Mouse (Mus musculus) fibroblast of lung, adult 2 months (primary cell): Measurements from ENCODE around the gene Klhl18.

Experiments
- DNase-seq: peaks from one replicate; pipeline ENCODE4 v3.0.0-alpha.2; 2011; ENCODE audit warnings: low read depth

The Klhl18 gene

DNA sequence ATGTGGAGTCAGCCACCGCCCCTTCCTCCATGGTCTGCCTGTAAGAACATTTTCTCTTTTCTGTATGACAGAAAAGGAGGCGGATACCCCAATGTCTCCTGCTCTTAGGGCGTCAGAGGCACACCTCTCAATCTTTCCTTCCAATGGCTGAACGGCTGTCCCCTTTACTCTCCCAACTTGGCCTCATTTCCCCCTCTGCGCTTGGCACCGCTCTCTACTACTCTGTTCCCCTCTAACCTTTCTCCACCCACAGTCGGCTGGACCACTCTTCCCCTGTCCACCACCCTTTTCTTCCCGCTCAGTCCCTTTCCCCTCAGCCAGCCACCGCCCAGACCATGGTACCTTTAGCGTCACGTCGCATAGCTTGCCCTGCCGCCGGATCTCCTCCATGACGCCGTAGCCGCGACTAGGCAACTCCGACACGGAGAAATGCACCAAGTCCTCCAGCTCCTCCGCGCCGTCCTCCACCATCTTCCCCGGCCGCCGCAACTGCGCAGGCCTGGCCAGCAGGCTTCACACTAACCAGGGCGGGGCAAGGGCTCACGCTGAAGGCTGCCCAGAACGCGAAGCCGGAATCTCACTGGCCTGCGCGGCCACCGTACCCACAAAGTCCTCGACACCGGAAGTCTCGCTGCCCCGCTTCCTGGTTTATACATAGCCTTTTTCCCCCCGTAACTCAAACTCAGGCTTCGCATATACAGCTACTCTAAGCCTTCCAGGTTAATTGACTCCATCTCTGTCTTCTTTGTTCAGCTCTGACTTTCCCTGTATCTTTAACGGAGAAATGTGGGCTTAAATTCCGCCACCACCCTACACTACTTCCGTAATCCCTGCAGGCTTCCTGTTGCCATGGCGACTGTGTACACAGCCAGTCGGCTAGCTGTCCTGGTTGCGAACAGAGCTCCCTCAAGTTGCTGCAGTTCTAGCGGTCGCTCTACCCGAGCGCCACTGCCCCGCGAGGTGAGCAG, at the start of gene Klhl18, which contains the start of gene Kif9:
Gene Klhl18, minus strand, starts transcription at position 571 of the 968 bp plus-strand sequence.
Gene Kif9, plus strand, starts transcription at position 835 of the 968 bp plus-strand sequence.
- peak; percentile 96 for DNase-seq

DNA sequence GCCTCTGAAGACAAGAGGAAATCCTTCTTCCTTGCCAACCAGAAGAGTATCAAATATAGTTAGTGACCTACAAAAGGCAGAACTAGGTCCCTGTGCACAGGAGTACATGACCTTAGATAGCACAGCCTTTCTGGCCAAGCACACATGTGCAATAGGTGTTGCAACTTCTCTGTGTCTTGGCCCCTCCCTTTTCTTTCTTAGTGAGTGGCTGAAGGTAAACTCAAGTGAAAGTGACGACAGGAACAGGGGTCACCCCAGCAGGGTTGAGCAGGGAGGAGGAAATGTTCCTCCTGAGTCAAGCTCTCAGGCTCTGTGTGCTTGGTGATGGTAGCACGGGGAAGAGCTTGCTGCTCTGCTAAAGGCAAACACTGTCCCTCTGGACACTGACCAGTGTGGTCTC, 49.2 kb upstream of the Klhl18 start:
- no peak for DNase-seq

DNA sequence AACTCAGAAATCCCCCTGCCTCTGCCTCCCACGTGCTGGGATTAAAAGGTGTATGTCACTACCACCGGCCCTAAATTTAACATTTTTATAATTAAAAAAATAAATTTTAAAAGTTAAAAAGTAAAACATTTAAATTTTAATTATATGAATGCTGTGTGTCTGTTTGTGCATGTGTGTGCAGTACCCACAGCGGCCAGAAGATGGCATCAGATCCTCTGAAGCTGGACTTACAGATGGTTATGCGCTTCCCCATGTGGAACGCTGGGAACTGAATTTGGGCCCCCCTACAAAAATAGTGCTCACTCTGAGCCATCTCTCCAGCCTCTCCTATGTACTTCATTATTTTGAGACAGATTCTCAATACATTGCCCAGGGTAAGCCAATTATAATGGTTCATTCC, 14.4 kb upstream of the Klhl18 start:
- no peak for DNase-seq

DNA sequence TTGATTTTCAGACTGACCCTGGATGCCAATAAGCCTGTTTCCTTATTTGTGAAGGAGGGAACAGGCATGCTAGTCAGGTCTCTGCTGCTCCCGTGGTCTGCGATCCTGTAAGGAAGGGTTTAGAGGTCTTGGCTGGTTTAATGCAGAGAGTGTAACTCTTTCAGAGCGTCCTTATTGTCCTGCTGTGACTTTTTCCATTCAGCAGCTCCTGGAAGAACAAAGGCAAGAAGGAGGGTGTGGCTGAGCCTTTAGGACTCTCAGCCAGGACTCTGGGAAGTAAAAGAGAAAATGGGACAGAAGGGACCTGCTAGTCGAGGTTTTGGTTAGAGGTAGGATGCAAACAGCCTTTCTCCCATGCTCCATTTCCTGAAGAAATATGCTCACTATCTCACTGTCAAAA, 12.3 kb upstream of the Klhl18 start:
- no peak for DNase-seq

DNA sequence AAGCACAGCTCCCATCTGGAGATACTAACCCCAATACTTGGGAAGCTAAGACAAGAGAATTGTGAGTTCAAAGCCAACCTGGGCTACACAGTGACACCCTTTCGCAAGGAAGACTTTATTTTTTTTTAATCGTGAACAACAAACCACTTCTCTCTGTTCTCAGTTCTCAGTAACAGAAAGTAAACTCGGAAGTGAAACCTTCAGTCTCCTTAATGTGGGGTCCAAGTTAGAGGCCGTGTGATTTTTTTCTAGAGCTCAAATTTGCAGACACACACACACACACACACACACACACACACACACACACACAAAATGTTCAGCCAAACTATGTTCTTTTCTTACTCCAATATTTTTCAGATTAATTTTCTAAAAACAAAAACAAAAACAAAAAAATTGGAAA, 2.1 kb upstream of the Klhl18 start:
- no peak for DNase-seq

DNA sequence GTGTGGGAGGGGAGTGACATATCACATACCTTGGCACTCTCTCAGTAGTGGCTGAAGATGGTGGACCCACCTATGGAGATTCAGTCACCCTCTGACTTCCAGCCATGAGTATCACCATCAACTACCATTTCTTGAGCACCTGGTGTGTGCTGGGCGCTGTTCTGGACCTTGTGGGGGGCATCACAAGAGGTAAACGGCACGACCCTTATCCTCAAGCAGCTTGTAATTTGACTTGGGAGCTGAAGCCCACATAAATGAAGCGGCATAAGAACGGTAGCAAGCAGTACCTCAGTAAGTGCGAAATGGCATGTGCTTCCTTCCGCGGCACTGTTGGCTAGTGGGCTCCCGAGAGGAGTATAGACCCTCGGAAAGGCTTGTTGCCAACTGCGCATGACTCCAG, 1.5 kb upstream of the Klhl18 start:
- no peak for DNase-seq

DNA sequence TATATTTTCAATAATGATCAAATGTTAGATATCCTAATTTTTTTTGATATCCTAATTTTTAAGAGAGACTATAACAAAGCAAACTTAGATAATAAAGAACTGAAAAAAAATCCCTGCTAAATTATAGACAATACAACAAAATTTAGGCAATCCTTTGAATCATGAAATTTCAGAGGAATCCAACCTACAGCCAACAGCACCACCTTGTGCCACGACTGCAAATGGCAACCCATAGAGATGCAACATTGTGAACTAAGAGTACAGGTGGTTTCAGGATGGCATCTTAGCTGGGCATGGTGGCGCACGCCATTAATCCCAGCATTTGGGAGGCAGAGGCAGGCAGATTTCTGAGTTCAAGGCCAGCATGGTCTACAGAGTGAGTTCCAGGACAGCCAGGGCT, 10.3 kb downstream of the Klhl18 start:
- DNase-seq, result no peak

DNA sequence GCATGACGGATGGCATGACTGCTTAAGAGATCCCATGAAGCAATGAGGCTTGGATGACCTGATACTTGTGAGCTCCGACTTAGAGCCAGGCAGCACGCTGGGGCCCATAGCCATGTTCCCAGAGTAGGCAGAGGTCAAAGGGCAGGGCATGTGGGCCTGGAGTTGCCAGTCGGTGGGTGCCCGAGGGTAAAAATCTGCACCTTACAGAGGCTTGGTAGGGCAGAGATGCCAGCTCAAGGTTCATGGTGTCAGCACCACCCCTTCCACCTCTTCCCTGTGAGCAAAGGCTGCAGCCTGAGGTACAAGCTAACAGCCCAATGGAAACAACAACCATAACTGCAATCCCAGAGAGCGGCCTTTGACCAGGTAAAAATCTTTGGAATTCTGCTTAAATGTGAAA, 11.2 kb downstream of the Klhl18 start:
- DNase-seq, result no peak

DNA sequence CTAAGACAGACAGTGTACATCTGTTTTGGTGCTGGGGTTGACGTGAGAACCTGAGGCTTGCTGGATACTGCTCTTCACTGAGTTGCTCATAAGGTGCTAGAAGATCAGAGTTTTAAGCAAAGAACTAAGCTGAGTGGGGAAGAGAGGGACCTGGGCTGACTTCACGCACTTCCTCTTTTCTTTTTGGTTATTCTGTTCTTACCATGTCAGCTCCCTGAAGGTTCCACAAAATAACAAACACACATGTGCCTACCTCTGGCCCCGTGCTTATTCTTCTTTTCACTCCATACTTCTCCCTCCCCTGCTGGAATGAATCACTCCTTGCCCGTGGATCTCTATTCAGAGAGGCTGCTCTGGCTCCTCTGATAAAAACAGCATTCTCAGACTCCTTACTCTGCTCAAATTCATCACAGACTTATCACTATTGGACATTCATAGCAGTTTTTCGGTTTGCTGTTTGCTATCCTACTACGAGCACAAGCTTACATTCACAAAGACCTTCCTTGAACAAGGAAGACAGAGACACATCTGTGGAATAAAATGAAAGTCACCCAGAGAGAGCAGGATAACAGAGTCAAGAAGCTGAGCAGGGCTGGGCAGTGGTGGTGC, 12.4 kb downstream of the Klhl18 start:
- DNase-seq, result no peak

DNA sequence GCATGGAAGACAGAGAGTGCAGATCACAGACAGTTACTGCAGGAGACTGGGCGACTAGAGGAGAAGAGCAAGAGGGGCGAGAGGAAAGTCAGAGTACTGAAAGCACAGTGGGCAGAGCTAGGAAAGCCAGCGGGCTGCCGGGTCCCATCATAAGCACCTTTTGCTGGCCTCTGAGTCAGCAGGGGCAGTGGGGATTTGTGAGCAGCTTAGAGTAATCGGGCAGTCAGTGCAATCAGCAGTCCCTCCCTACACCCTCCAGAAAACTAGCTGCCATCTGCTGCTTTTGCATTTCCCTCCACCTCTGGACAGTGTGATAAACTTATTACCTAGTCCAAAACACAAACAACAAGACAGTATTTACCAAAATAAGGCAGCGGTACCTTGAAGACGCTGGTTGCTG, 14.2 kb downstream of the Klhl18 start:
- DNase-seq, result no peak

DNA sequence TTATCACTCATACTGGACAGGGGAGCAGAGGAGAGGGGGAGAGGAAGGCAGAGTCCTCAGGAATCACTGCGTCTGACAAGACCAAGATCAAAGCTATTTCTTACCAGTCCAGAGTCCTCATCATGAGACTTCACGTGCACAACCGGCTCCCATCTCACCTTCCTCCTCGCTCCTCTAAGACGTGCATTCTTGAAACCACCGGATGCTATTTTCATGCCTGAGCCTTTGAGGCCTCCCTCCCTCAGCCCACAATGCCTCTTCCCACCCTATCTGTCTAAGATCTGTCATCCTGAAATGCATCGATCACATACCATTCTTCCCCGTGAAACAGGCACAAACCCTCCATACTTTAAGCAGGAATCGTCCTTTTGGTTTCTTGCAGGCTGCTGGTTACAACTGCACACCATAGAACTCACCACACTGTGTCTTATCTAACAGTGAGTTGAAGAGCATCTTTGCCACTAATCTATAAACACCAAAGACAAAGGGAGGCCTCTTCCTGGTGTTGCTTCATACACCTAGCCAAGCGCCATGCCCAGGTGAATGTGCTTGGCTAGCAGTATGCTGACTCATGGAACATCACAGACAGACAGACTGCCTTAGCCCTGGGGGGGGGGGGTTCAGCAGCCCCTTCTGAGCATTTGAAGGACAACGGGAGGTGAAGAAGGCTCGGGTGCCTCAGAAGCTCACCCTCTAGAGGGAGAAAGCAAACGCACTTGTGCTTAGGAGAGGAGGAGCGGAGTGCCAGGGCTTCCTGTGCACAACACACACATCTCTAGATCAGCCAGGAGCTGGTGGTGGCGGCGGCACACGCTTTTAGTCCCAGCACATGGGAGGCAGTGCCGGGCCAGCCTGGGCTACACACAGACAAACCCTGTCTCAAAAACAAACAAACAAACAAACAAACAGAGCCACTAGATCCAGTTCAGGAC, 15.3 kb downstream of the Klhl18 start:
- DNase-seq, result no peak

DNA sequence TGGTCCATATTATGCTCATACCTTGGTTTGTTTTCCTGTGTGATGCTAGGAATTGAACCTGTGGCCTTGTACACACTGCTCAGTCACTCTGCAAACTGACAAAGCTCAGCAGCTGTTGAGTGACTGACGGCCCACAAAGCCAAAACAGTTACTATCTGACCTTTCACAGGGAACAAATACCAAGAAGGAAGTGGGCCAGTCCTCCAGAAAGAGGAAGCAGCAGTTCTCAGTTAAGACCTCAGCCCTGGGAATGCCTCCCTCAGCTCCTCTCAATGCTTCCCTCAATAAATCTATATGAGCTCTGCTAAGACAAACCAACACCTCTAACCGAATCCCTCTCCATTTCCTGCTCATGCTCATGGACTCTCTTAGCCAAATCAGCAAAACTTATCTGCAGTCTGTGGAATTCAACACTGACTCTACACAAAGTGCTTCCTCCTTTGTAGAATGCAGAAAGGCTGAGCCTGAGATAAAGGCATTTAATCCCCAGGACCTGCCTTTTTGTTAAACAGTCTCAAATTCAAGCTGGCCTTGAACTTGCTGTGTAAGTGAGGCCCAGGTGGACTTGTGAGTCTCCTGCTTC, 17.3 kb downstream of the Klhl18 start:
- DNase-seq, result no peak

DNA sequence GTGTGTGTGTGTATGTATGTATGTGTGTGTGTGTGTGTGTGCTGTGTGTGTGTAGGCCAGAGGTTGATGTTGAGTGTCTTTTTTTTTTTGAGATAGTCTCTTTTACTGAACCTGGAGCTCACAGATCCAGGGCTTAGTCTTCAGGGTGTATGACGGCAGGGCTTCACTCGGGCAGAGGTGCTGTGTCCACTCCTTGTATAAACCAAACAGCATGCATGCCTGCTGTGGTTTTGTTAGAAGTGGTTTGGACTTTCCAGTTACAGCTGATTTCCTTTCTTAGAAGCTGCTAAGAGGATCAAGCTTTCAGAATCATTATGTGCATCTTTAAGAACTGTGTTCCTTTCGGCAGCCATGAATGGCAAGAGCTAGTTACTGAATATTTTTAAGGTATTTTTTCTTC, 18.6 kb downstream of the Klhl18 start:
- no peak for DNase-seq

DNA sequence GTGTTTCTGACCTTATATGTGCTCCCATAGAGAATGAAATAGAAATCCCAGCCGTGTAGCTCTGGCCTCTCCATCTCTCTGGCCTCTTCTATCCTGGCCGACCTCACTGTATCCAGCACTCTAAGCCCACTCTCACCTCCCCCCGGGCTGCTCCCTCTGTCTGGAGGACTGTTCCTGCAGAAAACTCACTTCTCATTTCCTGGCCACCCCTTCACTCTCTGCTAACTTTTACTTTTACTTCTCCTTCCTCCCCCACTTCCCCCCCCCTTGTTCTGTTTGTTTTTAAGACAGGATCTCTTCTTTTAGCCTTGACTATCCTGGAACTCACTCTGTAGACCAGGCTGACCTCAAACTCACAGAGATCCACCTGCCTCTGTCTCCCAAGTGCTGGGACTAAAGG, 24.0 kb downstream of the Klhl18 start:
- DNase-seq, result no peak

DNA sequence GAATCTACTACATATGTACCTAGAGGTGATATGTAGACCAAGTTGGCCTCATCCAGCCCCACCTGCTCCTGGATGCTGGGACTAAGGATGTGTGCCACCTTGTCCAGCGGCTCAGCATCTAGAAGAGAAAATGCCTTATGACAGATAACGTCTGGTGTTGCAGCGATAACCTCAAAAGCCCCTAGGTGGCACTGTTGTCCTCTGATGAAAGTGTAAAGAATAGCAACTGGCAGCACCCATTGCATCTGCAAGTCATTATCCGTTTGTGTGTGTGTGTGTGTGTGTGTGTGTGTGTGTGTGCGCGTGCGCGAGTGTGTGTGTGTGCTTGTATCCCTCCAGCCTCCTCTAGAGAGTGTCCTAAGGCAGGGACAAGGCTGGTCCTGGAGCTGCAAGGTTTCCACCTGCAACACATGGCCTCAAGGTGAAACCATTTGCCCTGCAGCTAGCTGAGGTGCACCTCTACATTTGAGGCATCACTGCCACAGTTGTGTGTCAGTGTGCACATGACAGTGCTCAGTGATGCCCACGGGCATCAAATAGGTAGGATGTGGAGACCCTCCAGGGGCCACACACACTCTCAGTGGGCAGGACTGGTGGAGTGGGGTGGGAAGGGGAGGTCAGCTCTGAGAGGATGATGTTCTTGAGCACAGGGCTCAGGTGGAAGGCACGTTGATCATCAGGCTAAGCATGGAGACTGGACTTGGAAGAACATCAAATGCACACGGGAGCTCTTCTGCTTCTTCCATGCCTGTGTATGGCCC, 27.5 kb downstream of the Klhl18 start:
- peak; percentile 70 for DNase-seq

DNA sequence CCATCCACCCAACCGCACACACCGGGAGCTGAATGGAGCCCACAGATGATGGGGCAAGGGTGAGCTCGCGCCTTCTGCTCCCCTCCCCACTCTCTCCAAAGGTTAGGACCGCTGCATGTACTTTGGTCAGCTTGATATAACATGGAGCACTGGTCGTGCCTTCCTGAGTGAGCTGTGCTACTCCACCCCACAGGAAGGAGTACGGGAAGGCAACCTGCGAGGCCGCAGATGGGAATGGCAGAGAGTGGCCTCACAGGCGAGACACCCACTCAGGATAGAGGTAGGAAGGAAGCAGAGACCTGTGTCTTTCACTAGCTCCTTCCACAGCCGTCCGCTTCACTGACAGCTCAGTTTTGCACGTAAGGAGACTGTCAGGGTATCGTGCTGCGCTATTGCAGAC, 28.1 kb downstream of the Klhl18 start:
- no peak for DNase-seq

DNA sequence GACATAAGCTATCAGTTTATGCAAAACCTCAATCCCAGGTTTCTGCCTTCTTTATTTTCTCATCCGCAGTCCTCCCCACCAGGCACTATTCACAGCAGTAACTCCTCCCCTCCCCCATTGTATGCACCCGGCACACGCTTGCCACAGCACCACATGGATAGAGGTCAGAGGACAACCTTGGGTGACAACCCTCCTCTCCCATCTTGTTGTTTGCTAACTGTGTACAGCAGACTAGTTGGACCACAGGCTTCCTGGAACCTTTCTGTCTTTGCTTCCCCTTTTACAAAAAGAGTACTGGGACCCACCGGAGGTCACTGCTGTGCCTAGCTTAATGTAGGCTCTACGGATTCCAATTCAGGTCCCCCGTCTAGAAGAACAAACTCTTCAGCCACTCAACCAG, 35.9 kb downstream of the Klhl18 start:
- DNase-seq, result no peak

DNA sequence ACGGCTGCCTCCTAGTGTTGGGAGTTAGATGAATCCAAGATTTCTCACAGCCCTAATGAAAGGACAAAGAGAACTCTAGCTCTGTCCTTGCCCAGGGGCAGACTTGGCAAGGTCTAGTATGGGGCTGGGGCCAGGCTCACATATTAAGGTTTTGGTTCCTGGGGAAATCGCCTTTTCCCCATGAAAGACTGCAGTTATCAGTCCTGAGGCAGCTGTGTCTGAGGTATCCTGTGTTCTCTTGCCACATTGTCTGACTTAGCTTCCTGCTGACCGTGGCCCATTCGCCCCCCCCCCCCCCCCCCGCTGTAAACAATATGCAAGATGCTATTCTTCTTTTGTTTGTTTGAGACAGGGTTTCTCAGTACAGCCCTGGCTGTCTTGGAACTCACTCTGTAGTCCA, 36.4 kb downstream of the Klhl18 start:
- no peak for DNase-seq

DNA sequence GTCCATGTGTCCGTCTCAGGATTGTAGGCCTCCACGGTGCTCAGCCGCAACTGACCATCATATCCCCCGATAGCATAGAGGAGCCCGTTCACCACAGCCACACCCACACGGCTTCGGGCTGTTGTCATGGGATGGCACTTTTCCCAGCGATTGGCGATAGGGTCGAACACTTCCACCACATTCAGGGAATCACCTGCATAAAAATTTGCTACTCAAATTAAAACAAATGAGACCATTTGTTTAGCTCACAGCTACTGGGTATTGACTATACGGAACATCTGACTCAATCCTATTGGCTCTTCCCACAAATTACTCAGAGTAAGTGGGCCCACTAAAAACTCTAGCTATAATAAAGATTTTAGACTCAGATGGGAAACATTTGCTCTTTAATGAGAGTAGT, 40.5 kb downstream of the Klhl18 start:
- DNase-seq, result no peak

DNA sequence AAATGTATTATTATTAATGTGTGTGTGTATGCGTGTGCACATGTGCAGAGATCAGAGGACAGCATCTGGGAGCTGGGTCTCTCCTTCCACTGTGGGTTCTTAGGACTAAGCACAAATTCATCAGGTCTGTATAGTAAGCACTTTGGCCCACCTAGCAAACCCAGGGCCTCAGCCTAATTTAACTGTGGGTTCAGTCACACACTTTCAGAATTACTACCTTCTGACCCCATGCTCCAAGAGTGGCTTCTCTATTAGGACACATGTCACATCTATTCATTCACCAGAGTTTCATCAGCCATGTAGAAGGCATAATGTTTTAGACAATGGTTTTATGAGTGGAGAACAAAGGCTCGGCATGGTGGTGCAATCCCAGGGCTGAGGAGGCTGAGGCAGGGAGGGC, 43.4 kb downstream of the Klhl18 start:
- DNase-seq, result no peak

DNA sequence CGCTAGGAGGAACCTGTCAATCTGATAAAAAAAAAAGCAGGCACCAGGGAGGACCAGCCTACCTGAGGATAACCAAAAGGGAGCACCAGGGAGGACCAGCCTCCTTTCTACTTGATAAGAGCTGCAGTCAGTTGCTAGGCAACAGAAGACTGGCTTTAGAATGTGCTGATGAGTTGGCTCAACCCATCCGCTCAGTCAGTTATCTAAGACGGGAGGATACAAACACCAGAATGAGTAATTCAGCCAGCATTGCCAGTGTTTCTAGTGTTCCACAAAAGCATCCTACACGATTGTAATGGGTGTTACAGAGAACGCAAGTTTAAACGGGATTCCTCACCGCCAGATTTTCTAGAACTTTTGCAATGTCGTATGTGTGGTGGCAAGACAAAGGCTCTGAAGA, 45.3 kb downstream of the Klhl18 start:
- DNase-seq, result no peak
